Mouse (Mus musculus) right cerebral cortex, postnatal 4 days (tissue): ENCODE data around the gene Rps6kl1.

ENCODE experiments used
- DNase-seq: peaks from one replicate; pipeline ENCODE4 v3.0.0-alpha.2; 2022

Rps6kl1 gene

GRCm38 (mm10) chr12:85136627-85137026, 14.4 kb downstream of the Rps6kl1 start:
- no peak for DNase-seq

GRCm38 (mm10) chr12:85135513-85136470, 15.3 kb downstream of the Rps6kl1 start:
- DNase-seq: no peak

- no peak for DNase-seq
Measured at GRCm38 (mm10) chr12:85134043-85134794, 16.8 kb downstream of the Rps6kl1 start.

GRCm38 (mm10) chr12:85131361-85131760, 19.7 kb downstream of the Rps6kl1 start:
- no peak for DNase-seq

GRCm38 (mm10) chr12:85129426-85129978, 21.6 kb downstream of the Rps6kl1 start:
- no peak for DNase-seq

GRCm38 (mm10) chr12:85126986-85127603, 24.0 kb downstream of the Rps6kl1 start:
- DNase-seq: no peak

GRCm38 (mm10) chr12:85124751-85125150, 26.3 kb downstream of the Rps6kl1 start:
- DNase-seq: no peak

GRCm38 (mm10) chr12:85123645-85124044, 27.4 kb downstream of the Rps6kl1 start:
- no peak for DNase-seq

- DNase-seq: no peak
Measured at GRCm38 (mm10) chr12:85123108-85123530, 27.9 kb downstream of the Rps6kl1 start.

- no peak for DNase-seq
Measured at GRCm38 (mm10) chr12:85121806-85122459, 29.1 kb downstream of the Rps6kl1 start.

- DNase-seq: no peak
Measured at GRCm38 (mm10) chr12:85115678-85116077, 35.4 kb downstream of the Rps6kl1 start.

GRCm38 (mm10) chr12:85113917-85114316, 37.1 kb downstream of the Rps6kl1 start:
- DNase-seq: no peak

- no peak for DNase-seq
Measured at GRCm38 (mm10) chr12:85113337-85113736, 37.7 kb downstream of the Rps6kl1 start.

GRCm38 (mm10) chr12:85112550-85113251, 38.4 kb downstream of the Rps6kl1 start:
- no peak for DNase-seq

- peak; percentile 86 for DNase-seq
Measured at GRCm38 (mm10) chr12:85110698-85111592, 40.1 kb downstream of the Rps6kl1 start, which contains the start of the genes Prox2 and Dlst. Gene Prox2, minus strand, starts transcription at chr12:85110759. Gene Dlst, plus strand, starts transcription at chr12:85110833.

GRCm38 (mm10) chr12:85110011-85110697, 40.9 kb downstream of the Rps6kl1 start:
- DNase-seq: no peak

GRCm38 (mm10) chr12:85109426-85109825, 41.6 kb downstream of the Rps6kl1 start:
- no peak for DNase-seq

- no peak for DNase-seq
Measured at GRCm38 (mm10) chr12:85108643-85109042, 42.4 kb downstream of the Rps6kl1 start.

GRCm38 (mm10) chr12:85106292-85106691, 44.8 kb downstream of the Rps6kl1 start:
- no peak for DNase-seq

- no peak for DNase-seq
Measured at GRCm38 (mm10) chr12:85104789-85105188, 46.3 kb downstream of the Rps6kl1 start.
